Mouse (Mus musculus): ENCODE results near the gene Arhgap10.
A peak's percentile ranks its signal among the peaks of the same experiment; 100 is the strongest.

Arhgap10 gene

GRCm38 (mm10) chr8:77292649-77293048 is 225.1 kb downstream of the Arhgap10 start:
- no peak for DNase-seq (ENCODE audit: extremely low read depth, low read depth)

GRCm38 (mm10) chr8:77292120-77292519 is 225.6 kb downstream of the Arhgap10 start:
- DNase-seq (ENCODE audit: extremely low read depth, low read depth) = no peak

DNA sequence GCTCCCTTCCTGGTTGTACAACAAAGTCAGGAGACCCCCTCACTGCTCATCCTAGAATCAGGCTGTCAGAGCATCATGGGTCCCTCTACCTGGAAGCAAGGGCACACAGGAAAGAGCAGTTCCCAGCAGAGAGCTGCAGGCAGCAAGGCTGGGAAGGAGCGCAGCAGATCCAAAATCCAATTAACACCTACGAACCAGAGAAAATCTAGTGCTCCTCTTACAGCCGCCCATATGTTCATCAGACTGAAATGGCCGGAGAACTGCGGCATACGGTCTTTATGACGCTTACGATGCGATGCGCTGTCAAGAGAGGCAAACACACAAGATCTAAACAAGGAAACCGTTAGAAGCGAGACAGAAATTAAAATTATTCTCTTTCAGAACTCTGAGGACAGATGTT is 229.3 kb downstream of the Arhgap10 start:
- no peak for DNase-seq (ENCODE audit: extremely low read depth, low read depth)

GRCm38 (mm10) chr8:77288065-77288464 is 229.7 kb downstream of the Arhgap10 start:
- DNase-seq (ENCODE audit: extremely low read depth, low read depth) = no peak

- peak; percentile 39 for DNase-seq (ENCODE audit: extremely low read depth, low read depth)
Measured at GRCm38 (mm10) chr8:77284473-77284872, 233.3 kb downstream of the Arhgap10 start.

- no peak for DNase-seq (ENCODE audit: extremely low read depth, low read depth)
Measured at GRCm38 (mm10) chr8:77282605-77283236, 235.0 kb downstream of the Arhgap10 start.

- DNase-seq (ENCODE audit: extremely low read depth, low read depth) = no peak
Measured at GRCm38 (mm10) chr8:77279977-77280376, 237.8 kb downstream of the Arhgap10 start.

DNA sequence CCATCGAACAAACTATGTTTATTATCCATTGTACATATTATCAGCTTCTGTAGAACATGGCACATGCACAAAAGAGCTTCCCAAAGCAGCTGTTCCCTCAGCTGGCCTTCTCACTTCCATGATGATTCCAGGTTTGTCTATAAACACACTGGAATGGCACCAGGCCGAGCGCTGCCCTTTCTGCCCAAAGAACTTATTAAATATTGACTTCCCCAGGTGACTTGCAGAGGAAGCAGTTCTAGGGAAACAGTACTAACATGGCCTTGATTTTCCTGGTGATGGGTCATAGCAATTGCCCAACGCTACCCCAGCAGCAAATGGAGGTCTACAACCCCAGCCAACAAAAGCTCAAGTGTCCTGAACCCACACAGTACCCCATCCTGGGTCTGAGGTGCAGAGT is 239.5 kb downstream of the Arhgap10 start:
- DNase-seq (ENCODE audit: extremely low read depth, low read depth) = no peak

DNA sequence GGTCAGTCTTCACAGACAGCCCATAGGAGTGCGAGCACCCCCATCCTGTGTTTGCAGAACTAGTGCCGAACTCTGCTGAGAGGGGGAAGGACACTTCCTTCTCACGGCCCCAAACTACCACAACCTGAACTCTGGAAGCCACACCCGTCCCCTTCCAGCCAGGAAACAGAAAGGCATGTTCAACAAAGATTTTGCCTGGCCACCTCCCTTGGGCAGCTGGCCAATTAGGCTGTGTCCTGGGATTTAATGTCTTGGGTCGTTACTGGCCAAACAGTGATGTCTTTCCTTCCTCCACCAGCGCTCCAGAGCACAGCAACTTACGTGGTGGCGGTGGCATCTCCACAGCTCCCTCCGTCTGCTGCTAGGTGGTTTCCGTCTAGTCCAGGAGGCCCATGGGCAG is 240.9 kb downstream of the Arhgap10 start:
- no peak for DNase-seq (ENCODE audit: extremely low read depth, low read depth)

DNA sequence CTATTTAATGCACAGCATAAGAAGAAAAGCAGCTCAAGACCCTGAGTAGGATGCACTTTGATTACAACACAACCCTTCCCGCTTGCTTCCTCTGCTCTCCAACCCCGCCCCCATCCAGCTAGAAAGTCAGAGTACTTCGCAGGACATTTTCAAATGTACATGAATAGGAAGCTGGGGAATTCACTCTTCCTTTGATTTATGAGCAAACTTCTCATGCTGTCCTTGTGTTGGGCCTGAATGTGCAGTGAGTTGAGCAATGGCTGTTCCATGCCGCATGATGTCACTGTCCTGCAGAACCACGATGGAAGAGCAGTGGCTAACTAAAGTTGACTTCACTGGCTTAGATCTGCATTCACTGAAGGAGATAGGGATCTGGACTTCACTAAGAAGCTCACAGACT is 242.2 kb downstream of the Arhgap10 start:
- no peak for DNase-seq (ENCODE audit: extremely low read depth, low read depth)

- no peak for DNase-seq (ENCODE audit: extremely low read depth, low read depth)
Measured at GRCm38 (mm10) chr8:77272136-77272535, 245.6 kb downstream of the Arhgap10 start.

DNA sequence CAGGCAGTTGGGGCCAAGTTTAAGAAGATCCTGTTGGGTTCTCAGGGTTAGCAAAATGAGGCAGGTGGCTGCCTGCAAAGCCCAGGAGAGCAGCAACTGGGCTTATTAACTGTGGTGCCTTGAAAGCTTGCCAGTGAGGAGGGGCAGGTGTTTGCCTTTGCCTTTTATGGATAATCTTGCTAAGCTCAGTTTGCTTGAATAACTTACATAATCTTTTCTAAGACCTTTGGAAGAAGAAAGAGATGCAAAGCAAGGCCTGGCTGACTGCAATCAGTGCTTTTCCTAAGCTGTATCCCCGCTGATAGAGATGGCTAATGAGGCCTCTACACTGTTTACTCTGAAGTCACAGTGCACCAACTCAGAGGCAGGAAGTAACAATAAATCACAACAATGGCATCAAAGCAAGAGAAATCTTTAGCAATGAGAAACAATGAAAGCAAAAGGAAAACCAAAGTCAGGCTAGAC is 249.8 kb downstream of the Arhgap10 start:
- DNase-seq (ENCODE audit: extremely low read depth, low read depth) = no peak

DNA sequence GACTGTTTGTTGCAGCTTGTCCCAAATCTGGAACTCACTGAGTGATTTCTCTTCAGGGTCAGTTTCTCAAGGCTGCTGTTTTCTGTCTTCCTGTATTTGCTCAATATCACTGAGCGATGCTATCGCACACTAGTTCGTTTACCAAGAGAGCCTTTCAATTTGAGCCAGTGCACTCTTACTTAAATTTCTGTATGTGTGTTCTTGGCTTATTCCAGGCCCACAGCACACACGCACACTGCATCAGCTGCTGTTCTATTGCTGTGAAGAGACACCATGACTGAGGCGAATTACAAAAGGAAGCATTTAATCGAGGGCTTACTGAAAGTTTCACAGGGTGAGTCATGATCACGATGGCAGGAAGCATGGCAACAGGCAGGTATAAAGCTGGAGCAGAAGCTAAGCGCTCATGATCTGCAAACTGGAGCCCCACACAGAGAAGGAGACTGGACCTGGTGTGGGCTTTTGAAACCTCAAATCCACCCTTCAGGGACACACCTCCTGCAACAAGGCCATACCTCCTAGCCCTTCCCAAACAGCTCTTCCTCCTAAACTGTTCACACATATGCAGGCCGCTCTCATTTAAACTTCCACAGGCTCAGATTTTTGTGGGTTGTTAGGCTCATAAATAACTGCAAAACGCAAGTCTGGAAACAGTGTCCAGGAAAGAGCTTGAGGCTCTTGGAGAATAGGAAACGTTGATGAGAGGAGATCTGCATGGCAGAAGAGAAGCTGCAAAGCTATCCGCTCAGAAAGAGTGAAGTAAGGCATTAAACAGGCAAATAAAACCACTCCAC is 255.3 kb downstream of the Arhgap10 start:
- no peak for DNase-seq (ENCODE audit: extremely low read depth, low read depth)

GRCm38 (mm10) chr8:77261215-77261614 is 256.5 kb downstream of the Arhgap10 start:
- no peak for DNase-seq (ENCODE audit: extremely low read depth, low read depth)

DNA sequence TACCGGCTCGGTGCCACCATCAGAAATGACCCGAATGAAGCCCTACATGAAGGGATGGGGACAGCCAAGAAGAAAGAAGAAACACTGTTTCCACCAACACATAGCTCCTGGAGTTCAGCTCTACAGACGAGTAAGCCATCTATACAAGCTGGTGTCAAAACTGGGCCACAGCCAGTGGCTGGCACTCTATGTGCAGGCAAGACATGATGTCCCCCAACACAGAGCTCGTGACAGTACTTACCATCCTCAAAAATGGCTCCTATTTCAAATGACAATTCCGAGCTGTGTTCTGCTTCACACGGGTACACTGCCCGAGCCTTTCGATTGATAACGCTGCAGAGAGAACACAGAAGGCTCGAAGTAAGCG is 260.7 kb downstream of the Arhgap10 start:
- no peak for DNase-seq (ENCODE audit: extremely low read depth, low read depth)

- no peak for DNase-seq (ENCODE audit: extremely low read depth, low read depth)
Measured at GRCm38 (mm10) chr8:77256450-77257084, 261.2 kb downstream of the Arhgap10 start.

GRCm38 (mm10) chr8:77254466-77254865 is 263.3 kb downstream of the Arhgap10 start:
- DNase-seq (ENCODE audit: extremely low read depth, low read depth) = no peak

- no peak for DNase-seq (ENCODE audit: extremely low read depth, low read depth)
Measured at GRCm38 (mm10) chr8:77251134-77251533, 266.6 kb downstream of the Arhgap10 start.

- no peak for DNase-seq (ENCODE audit: extremely low read depth, low read depth)
Measured at GRCm38 (mm10) chr8:77250094-77250493, 267.7 kb downstream of the Arhgap10 start.

DNA sequence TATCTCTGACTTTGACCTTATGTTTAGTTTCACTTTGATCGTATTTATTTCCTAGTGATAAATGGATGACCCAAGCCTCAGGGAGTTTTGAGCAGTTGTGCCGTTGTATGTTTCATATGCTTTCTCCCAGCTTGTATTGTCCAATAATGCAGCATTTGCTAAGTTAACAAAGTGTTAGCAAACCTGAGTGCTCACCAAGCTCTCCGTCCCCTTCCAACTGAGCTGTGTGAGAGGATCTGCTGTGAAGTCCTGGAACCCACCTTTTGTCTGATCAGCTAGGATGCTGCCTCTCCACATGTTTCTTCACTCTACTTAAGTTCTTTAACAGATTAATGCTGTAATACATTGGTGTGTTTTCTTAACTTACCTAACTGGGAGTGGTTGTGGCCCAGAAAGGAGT is 276.4 kb downstream of the Arhgap10 start:
- DNase-seq (ENCODE audit: extremely low read depth, low read depth) = no peak

DNA sequence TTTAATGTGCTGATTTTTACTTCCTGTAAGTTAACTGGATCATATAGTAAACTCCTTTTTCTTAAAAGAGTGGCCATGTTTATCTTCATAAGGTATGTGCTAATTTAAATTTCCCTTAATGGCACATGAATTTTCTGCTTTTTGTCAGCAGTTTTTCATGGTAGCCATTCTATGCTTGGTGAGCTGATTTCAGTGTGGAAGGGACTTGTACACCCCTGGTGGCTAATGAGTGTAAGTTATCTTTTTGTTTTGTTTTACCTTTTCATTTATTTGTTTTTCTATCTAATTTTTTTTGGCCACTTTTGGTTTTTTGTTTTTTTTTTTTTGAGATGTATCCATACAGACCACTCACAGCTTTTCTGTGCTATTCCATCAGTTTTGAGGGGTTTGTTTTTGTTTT is 278.3 kb downstream of the Arhgap10 start:
- DNase-seq (ENCODE audit: extremely low read depth, low read depth) = no peak

DNA sequence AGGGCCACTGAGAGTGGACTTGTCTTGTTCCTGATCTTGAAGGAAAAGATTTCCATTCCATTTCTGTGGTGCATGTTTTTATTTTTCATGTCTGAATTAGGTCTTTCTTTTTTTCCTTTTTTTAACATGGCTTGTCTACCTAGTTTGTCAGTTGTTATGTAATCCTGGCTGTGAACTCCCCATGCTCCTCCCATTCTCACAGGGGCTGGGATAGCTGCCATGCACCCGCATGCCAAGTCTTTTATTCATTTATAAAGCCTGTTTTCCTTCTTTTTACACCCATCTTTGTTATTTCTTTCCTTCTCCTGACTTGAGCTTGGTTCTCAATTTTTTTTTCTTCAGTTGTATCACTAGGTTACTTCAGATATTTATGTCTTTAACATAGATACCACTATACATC is 281.1 kb downstream of the Arhgap10 start:
- no peak for DNase-seq (ENCODE audit: extremely low read depth, low read depth)
